Mouse (Mus musculus) left cerebral cortex, postnatal 4 days (tissue): Measurements from ENCODE around the gene Camkk1. TPM values are rescaled to one million over a fixed set of nuclear protein-coding genes. Genes with fewer than 3 reads are reported as not detected.

Experiments used
- DNase-seq: peaks from one replicate; pipeline ENCODE4 v3.0.0-alpha.2; 2022
- intact Hi-C: fragments of 180-260 bp; cut with DNase I; formaldehyde crosslinking; loops from one replicate; pipeline ENCODE4 v1.15.1; 2025
- total RNA-seq, 2 experiments: library from RNA; stranded (reverse); gene quantifications; 2 replicates each; pipeline ENCODE4 v1.2.3; 2021

Gene Camkk1
- total RNA-seq: 10 to 100 TPM; 28.7 to 30.5 TPM

DNA sequence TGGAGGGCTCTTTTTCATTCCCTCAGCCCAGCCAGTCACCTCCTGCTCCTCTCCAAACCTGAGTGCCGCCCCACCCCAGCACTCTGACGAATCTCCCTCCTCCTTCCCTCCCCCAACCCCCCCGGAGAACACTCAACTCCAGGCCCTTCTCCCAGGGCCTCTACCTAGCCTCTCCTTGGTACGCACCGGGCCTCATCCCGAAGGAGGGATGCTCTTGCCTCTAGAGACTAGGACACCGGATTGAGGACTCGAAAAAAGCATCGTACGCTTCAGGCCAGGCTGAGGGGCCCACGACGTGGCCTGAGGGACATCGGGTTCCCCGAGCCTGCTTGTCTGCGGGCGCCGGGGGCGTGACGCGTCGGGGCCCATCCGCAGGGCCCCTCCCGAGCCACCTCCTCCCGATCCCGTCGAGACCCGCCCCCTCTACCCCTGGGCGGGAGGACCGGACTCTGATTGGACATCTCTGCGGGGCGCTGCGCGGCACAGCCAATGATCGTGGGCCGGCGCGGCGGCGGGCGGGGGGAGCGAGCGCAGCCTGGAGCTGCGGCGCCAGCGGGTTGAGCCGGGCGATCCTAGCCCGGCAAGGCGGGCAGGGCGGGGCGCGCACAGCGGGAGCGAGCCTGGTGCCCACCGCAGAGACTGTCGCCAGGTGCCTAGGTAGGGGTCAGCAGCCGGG lies at the start of gene Camkk1:
TSS of gene Camkk1 (plus strand) at position 538 of the 676 bp plus-strand sequence.
- peak; percentile 95 for DNase-seq
- intact Hi-C loops: no loop called here

GRCm38 (mm10) chr11:72974995-72975503 lies 43.8 kb upstream of the Camkk1 start:
- DNase-seq: no peak
- intact Hi-C loops: no loop called here

DNA sequence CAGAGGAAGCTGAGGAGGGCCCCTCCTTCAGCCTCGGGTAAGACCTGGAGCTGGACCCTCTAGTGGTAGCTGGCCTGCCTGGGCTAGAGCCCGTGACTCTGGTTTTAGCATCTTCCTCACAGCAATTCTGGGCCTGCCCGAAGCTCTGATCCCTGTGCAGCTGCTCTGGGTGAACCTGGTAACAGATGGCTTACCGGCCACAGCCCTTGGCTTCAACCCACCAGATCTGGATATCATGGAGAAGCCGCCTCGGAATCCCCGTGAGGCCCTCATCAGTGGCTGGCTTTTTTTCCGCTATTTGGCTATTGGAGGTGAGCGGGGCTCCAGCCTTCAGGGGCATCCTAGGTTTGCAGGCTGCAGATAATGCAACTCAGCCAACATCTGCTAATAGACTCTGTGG lies 36.3 kb upstream of the Camkk1 start:
- peak; percentile 37 for DNase-seq
- intact Hi-C loops: no loop called here

- no peak for DNase-seq
- intact Hi-C loops: no loop called here
Measured at GRCm38 (mm10) chr11:72983283-72983682, 35.5 kb upstream of the Camkk1 start.

- no peak for DNase-seq
- intact Hi-C loops: no loop called here
Measured at GRCm38 (mm10) chr11:72986745-72987144, 32.1 kb upstream of the Camkk1 start.

- intact Hi-C loops: no loop called here
- DNase-seq: no peak
Measured at GRCm38 (mm10) chr11:72987234-72987633, 31.6 kb upstream of the Camkk1 start.

GRCm38 (mm10) chr11:72987807-72988206 lies 31.0 kb upstream of the Camkk1 start:
- DNase-seq: no peak
- intact Hi-C loops: no loop called here

DNA sequence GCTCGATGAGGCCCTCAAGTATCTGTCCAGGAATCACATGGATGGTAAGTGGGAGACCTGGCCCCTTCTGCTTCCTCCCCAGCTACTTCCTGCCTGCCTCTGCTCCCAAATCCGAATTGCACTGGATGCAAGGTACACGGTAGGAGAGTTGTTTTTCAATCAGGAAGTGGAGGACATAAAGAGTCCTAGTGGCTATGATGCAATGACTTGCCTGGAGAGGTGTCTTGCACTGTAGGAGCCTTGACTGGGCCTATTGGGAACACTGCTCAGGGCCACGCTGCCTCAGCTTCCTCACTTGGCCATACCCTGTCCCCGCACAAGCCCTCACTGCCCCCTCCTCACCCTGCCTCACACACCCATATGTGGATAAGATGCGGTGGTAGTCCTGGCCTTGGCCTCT lies 29.8 kb upstream of the Camkk1 start:
- DNase-seq: no peak
- intact Hi-C loops: no loop called here

DNA sequence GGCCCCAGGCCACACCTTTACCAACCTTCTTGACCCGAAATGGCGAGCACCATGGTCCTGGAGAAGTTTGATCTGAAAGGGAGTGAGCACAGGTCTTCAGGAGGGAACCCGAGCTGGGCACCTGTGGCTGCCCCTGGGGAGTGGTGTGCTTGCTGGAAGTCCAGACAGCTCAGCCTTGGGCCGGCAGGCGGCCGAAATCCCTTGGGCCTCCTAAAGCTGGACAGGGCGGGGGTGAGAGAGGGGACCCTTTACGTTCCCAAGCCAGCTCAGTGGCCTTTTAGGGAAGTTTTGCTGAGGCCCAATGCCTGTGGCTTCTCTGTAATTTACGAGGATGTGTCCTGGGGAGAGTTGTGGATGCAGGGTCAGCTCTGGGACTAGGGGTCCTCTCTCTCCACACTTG lies 28.1 kb upstream of the Camkk1 start:
- intact Hi-C loops: no loop called here
- DNase-seq: no peak

DNA sequence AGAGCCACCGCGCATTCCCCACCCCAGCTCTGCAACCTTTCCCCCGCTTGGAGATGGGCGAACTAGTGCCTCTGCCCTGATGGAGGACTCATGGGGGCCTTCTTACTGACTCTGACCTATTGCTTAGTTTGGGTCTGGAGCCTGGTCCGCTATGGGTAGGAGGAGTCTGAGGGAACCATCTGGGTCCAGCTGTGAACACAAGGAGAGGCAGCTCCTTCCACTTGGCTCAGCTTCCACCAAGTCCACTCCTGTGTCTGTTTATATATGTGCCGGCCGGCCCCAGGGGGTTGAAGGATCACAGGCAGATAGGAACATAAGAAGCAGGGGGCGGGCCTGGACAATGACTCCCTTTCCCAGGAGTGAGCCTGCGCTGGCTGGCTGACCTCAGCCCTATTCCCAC lies 26.8 kb upstream of the Camkk1 start:
- intact Hi-C loops: no loop called here
- no peak for DNase-seq

- intact Hi-C loops: no loop called here
Measured at GRCm38 (mm10) chr11:72996346-72996745, 22.5 kb upstream of the Camkk1 start.

DNA sequence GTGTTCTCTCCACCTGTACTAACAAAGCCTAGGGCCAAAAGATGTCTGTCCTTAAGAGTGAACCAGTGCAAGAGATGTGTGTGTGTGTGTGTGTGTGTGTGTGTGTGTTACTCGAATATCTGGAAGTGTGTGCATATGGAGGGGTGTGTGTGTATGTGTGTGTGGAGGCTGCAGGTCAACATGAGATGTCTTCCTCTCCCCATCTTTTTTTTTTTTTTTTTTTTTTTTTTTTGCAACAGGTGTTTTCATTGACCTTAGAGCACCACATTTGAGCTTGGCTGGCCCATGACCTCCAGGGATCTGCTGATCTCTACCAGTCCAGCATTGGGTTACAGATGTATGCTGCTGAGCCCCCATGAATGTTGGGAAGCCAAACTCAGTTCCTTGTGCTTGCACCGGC lies 22.0 kb upstream of the Camkk1 start:
- intact Hi-C loops: no loop called here
- no peak for DNase-seq

More at GRCm38 (mm10) chr11:72996346-72996745, 22.5 kb upstream of the Camkk1 start:
- no peak for DNase-seq

DNA sequence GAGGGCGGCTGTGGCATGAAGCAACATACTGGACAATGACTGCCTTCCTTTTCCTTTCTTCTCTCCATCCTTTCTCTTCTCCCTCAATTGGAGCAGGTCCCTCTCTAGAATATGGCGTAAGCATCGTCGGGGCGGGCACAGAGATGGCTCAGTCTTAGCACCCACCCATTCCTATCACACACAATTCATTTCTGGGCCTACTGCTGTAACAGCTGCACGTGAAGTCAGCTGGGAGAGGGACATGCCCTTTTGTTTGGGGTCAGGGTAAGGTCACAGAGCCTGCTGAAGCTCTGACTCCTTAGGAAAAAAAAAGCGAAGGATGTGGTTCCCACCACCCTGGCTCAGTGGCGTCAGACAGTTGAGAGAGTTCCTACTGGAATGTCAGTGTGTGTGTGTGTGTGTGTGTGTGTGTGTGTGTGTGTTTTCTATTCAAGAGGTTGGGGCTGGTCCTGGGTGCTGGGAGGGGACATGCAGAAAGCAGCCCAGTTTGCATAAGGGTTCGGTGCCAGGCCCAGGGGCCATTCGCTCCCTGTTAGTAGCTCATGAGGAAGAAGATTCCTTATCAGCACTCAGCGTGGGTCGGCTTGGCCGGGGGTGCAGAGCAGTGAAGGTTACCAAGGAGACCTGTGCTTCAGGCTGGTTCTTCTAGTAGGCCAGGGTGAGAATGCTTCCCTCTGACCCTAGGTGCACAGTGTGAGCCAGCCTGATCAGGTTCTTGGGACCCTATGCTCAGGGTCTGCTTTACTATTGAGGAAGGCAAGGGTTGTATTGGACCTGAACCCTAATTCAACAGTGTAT lies 21.1 kb upstream of the Camkk1 start:
- no peak for DNase-seq
- intact Hi-C loops: no loop called here

DNA sequence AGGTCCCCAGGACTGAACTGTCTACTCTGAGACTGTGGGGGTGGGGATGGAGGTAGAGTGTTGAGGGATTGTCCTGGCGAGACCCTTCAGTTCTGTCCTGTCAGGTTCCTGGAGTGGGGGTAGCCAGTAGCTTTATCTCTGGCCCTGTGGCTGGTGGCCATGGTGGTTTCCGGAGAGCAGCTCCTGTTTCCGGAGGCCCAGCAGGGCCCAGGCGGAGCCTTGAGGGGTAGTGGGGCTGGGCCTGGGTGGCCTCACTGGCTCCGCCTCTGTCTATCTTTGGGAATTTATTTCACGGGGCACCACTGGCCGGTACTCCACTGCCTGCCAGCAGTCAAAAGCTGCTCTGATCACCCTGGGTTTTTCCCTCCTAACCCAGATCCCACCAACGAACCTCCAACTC lies 20.0 kb upstream of the Camkk1 start, which contains the start of gene P2rx1:
TSS of gene P2rx1 (plus strand) at position 333 of the 400 bp plus-strand sequence.
- intact Hi-C loops: no loop called here
- no peak for DNase-seq

DNA sequence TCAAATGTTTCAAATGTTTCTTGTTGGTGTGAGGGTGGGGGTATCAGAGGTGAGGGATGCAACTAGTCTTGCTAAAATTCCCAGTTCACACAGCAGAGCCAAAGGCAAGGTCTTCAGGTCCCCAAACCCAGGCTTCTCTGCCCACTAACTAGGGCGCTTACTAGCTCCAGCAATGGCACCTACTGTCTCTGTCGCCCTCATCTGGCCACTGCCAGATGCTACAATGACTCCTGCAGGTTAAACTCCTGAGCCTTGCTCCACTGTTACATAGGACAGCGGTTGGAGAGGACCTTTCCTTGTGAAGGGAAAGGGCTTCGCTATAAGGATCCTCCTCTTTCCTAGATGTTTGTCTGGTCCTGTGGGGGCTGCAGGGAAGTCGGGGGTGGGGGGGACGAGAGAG lies 17.8 kb upstream of the Camkk1 start:
- DNase-seq: peak; percentile 75
- intact Hi-C loops: loop anchor here (5.0 kb wide), 1 partner anchor 74 kb away; no protein-coding TSS in a partner anchor

DNA sequence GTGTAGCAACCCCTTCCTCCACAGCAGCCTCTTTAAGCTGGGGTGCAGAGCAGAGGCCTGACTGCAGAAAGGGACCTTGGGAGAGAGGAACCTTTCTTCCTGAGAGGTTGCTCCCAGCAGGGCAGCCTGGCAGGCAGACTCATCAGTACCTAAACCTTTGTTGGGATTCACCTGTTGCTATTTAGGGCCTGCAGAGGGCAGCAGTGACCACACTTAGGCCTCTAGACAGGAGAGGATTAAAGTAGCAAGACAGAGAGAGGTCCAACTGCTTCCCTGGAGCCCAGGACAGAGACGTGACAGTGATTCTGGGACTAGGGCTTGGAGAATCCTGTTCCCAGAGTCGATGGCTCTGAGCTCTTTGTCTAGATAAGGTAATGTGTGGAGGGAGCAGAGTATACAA lies 12.4 kb upstream of the Camkk1 start:
- DNase-seq: peak; percentile 45
- intact Hi-C loops: loop anchor here (5.0 kb wide), 1 partner anchor 41 kb away; the partner anchor contains the start of gene Ncbp3

GRCm38 (mm10) chr11:73007113-73007512 lies 11.7 kb upstream of the Camkk1 start:
- peak; percentile 32 for DNase-seq
- intact Hi-C loops: loop anchor here (5.0 kb wide), 1 partner anchor 40 kb away; the partner anchor contains the start of gene Ncbp3

GRCm38 (mm10) chr11:73007698-73008481 lies 10.9 kb upstream of the Camkk1 start:
- intact Hi-C loops: loop anchor here (5.0 kb wide), 1 partner anchor 39 kb away; the partner anchor contains the start of gene Ncbp3

DNA sequence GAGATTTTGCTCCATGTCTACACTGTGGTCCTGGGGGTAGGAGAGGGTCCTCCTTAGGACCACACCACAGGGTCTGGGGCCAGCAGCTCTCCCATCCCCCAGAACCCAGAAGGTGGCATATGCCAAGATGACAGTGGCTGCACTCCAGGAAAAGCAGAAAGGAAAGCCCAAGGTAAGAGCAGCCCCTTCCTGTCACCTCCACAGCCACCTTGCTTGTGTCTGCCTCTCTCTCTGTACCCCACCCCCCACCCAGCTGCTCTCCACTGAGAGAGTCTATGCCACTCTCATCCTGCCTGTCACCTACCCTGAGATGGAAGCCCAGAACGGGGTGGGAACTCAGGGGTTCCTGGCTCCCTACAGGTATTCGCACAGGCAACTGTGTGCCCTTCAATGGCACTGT lies 10.0 kb upstream of the Camkk1 start:
- no peak for DNase-seq
- intact Hi-C loops: loop anchor here (5.0 kb wide), 1 partner anchor 38 kb away; the partner anchor contains the start of gene Ncbp3

More at GRCm38 (mm10) chr11:73007698-73008481, 10.9 kb upstream of the Camkk1 start:
- peak; percentile 61 for DNase-seq

- intact Hi-C loops: loop anchor here (5.0 kb wide), 1 partner anchor 38 kb away; the partner anchor contains the start of gene Ncbp3
- peak; percentile 30 for DNase-seq
Measured at GRCm38 (mm10) chr11:73009531-73010274, 9.1 kb upstream of the Camkk1 start.
